Mouse (Mus musculus) liver, embryonic 14.5 days (tissue): ENCODE results near the gene Rab3gap1. TPM values are rescaled to one million over a fixed set of nuclear protein-coding genes. Genes with fewer than 3 reads are reported as not detected.

ENCODE experiments used
- ATAC-seq: fragments of 200-750 bp; cut with Nextera tagmentation; 2 replicates; pipeline ENCODE4 v1.8.0; 2017; ENCODE audit warnings: moderate number of reproducible peaks, mild to moderate bottlenecking, moderate library complexity; ENCODE audit not compliant: insufficient read depth
- DNase-seq, 3 experiments: peaks; one replicate each; pipeline ENCODE4 v3.0.0-alpha.2; 2012 to 2013; ENCODE audit warnings: low read depth in 3 of 3, low spot score in 3 of 3
- H3K27ac ChIP-seq: fragments of 300-500 bp; sonication (generic); 2 replicates; pipeline ENCODE4 v1.5.1; 2014; ENCODE audit warnings: moderate library complexity, mild to moderate bottlenecking, control low read depth, inconsistent platforms
- H3K27me3 ChIP-seq: fragments of 300-500 bp; sonication (generic); 2 replicates; pipeline ENCODE4 v1.6.1; 2014; ENCODE audit warnings: mild to moderate bottlenecking, low read length, moderate library complexity; ENCODE audit not compliant: control insufficient read depth, insufficient read depth
- H3K36me3 ChIP-seq: fragments of 300-500 bp; sonication (generic); replicated peaks from 2 replicates; pipeline ENCODE4 v1.6.1; 2014; ENCODE audit warnings: low read depth; ENCODE audit not compliant: control insufficient read depth, insufficient read depth
- H3K4me1 ChIP-seq, 2 experiments: fragments of 200-500 bp in 1 of 2; fragments of 300-500 bp in 1 of 2; sonication (generic) in 1 of 2; replicated peaks; 2 replicates each; pipeline ENCODE4 v1.6.1; 2012 to 2014; ENCODE audit warnings: antibody characterized with exemption in 1 of 2, inconsistent platforms in 1 of 2, low read length in 1 of 2; ENCODE audit not compliant: control insufficient read depth in 2 of 2, insufficient read depth in 2 of 2
- H3K4me2 ChIP-seq: fragments of 300-500 bp; sonication (generic); 2 replicates; pipeline ENCODE4 v1.6.1; 2014; ENCODE audit warnings: low read depth, mild to moderate bottlenecking, control low read depth, moderate library complexity
- H3K4me3 ChIP-seq, 2 experiments: fragments of 200-500 bp in 1 of 2; fragments of 300-500 bp in 1 of 2; sonication (generic) in 1 of 2; 2 replicates each; pipeline ENCODE4 v1.5.1; 2012 to 2014; ENCODE audit warnings: low read depth in 2 of 2, low read length in 2 of 2, mild to moderate bottlenecking in 2 of 2, control low read depth in 1 of 2, inconsistent platforms in 1 of 2, moderate library complexity in 1 of 2; ENCODE audit not compliant: insufficient read depth in 1 of 2
- H3K9ac ChIP-seq: fragments of 300-500 bp; sonication (generic); replicated peaks from 2 replicates; pipeline ENCODE4 v1.6.1; 2014; ENCODE audit warnings: mild to moderate bottlenecking, control low read depth, moderate library complexity
- H3K9me3 ChIP-seq: fragments of 300-500 bp; sonication (generic); 2 replicates; pipeline ENCODE4 v1.6.1; 2016; ENCODE audit warnings: low read length, mixed read lengths; ENCODE audit not compliant: control insufficient read depth
- CTCF ChIP-seq: IDR thresholded peaks from 2 replicates; pipeline ENCODE4 v1.5.1; 2016; ENCODE audit warnings: antibody characterized with exemption, low read depth, control low read depth
- EP300 ChIP-seq: IDR thresholded peaks from 2 replicates; pipeline ENCODE4 v1.6.1; 2016; ENCODE audit warnings: antibody characterized with exemption, low read depth
- WGBS: fragments of 180-500 bp; shearing (Covaris S2); extraction: QIAGEN DNeasy Blood & Tissue Kit; methylation state at CpG from one replicate; pipeline ENCODE4 v1.1.7; 2014; ENCODE audit not compliant: insufficient replicate concordance; 5-methylcytosine and 5-hydroxymethylcytosine counted together
- polyA plus RNA-seq, 2 experiments: library from polyadenylated mRNA; depleted of rRNA in 1 of 2; stranded (reverse) in 1 of 2; unstranded in 1 of 2; fragments of >200 nt; fragmentation: Nextera tagmentation in 1 of 2; extraction: Ambion mirVana in 1 of 2; gene quantifications; 2 replicates each; pipeline versions ENCODE4 v1.2.1 to v1.2.3; 2012 to 2014

The Rab3gap1 gene
- polyA plus RNA-seq, 2 experiments: 5.1 to 8.2 TPM

- no peak for ATAC-seq
- Histone ChIP-seq H3K9ac (no peak overlapping the region), H3K9me3 (no peaks in the 10 kb centered on the region), H3K27ac (no peak overlapping the region), H3K4me3 (no peak overlapping the region), H3K4me1 (no peaks in the 10 kb centered on the region), H3K36me3 (no peaks in the 10 kb centered on the region), H3K27me3 (no peaks in the 10 kb centered on the region), H3K4me2 (no peak overlapping the region)
- no peak for TF ChIP-seq EP300
- TF ChIP-seq CTCF: no peak
- 66% methylated on average over 2 of the region's 2 CpGs for WGBS
- no peak for DNase-seq
Observed at GRCm38 (mm10) chr1:127980911-127981559, 112.5 kb downstream of the Rab3gap1 start.

GRCm38 (mm10) chr1:127982268-127982667, 113.7 kb downstream of the Rab3gap1 start:
- no peak overlapping the region for H3K27ac ChIP-seq
- no peaks in the 10 kb centered on the region for H3K9me3 ChIP-seq
- H3K4me2 ChIP-seq: no peak overlapping the region
- DNase-seq (no peak), ATAC-seq (no peak)
- H3K4me1 ChIP-seq: no peaks in the 10 kb centered on the region
- no peak overlapping the region for H3K4me3 ChIP-seq
- no peaks in the 10 kb centered on the region for H3K27me3 ChIP-seq
- WGBS: 54% methylated on average over 3 of the region's 3 CpGs
- H3K9ac ChIP-seq: no peak overlapping the region
- no peak for TF ChIP-seq CTCF
- no peak for TF ChIP-seq EP300
- no peaks in the 10 kb centered on the region for H3K36me3 ChIP-seq

- no peak overlapping the region for H3K4me3 ChIP-seq
- no peaks in the 10 kb centered on the region for H3K9me3 ChIP-seq
- H3K27me3 ChIP-seq: no peaks in the 10 kb centered on the region
- H3K4me2 ChIP-seq: no peak overlapping the region
- no peak for ATAC-seq
- H3K9ac ChIP-seq: no peak overlapping the region
- TF ChIP-seq EP300: no peak
- no peak for TF ChIP-seq CTCF
- H3K36me3 ChIP-seq: no peaks in the 10 kb centered on the region
- WGBS: 78% methylated on average over 5 of the region's 5 CpGs
- DNase-seq: no peak
- no peaks in the 10 kb centered on the region for H3K4me1 ChIP-seq
- H3K27ac ChIP-seq: no peak overlapping the region
Observed at GRCm38 (mm10) chr1:127983274-127983993, 114.9 kb downstream of the Rab3gap1 start.

GRCm38 (mm10) chr1:127985391-127985790, 116.8 kb downstream of the Rab3gap1 start:
- no peak overlapping the region for H3K9ac ChIP-seq
- no peak for TF ChIP-seq EP300
- H3K9me3 ChIP-seq: no peaks in the 10 kb centered on the region
- no peak overlapping the region for H3K4me3 ChIP-seq
- no peaks in the 10 kb centered on the region for H3K4me1 ChIP-seq
- 84% methylated on average over 3 of the region's 3 CpGs for WGBS
- H3K36me3 ChIP-seq: no peaks in the 10 kb centered on the region
- H3K27ac ChIP-seq: no peak overlapping the region
- no peak overlapping the region for H3K4me2 ChIP-seq
- ATAC-seq: no peak
- H3K27me3 ChIP-seq: no peaks in the 10 kb centered on the region
- DNase-seq: no peak

GRCm38 (mm10) chr1:127988246-127988645, 119.7 kb downstream of the Rab3gap1 start:
- H3K4me1 ChIP-seq: no peaks in the 10 kb centered on the region
- no peaks in the 10 kb centered on the region for H3K9me3 ChIP-seq
- H3K36me3 ChIP-seq: no peaks in the 10 kb centered on the region
- no peak for DNase-seq
- H3K4me3 ChIP-seq: no peak overlapping the region
- H3K9ac ChIP-seq: no peak overlapping the region
- 66% methylated on average over 3 of the region's 3 CpGs for WGBS
- TF ChIP-seq EP300 (no peak), CTCF (no peak)
- H3K27me3 ChIP-seq: no peaks in the 10 kb centered on the region
- no peak overlapping the region for H3K4me2 ChIP-seq
- no peak overlapping the region for H3K27ac ChIP-seq
- ATAC-seq: no peak
